ENCODE assay signal across 12 mouse cellular contexts in genomic region chr15:27806219-27806618, GRCm38 (mm10).
DNase-seq lines count a peak whose midpoint lies in the region; ATAC-seq and TF ChIP-seq lines count a peak whose summit lies in the region.
"Had no signal": no experiment of that assay in that cellular context is flagged by ENCODE, and none has a peak within 500 bp of the region (broad histone marks: within the 10 kb centered on the region; RNA-seq: fewer than 3 reads in every experiment).

No protein-coding gene starts in this region.

- DNase-seq in kidney, adult 8-10 months, result no peak
- peak; percentile 58 for DNase-seq in brain, embryonic 14.5 days (ENCODE audit: low read depth)
- peak; percentile 80 for DNase-seq in lung, embryonic 14.5 days
- no peak for DNase-seq in c-Kit-positive CD71-positive TER-119-positive erythroid progenitor cells, embryonic 14.5 days (ENCODE audit: low spot score)
- no peak for DNase-seq in cerebellum, postnatal 14 days
- no peak for DNase-seq in adrenal gland, adult 2 months
- DNase-seq: adrenal gland, postnatal 25 days; cerebellum, adult 9-11 months; heart, postnatal 14 days had no signal

- H3K4me3 ChIP-seq in kidney, embryonic 15.5 days (replicated peaks), result no peak overlapping the region
- H3K4me3 ChIP-seq in embryonic facial prominence, embryonic 12.5 days, result no peak overlapping the region
- H3K4me3 ChIP-seq in lung, embryonic 14.5 days (ENCODE audit: low read depth, low read length), result no peak overlapping the region

- no peak overlapping the region for H3K9ac ChIP-seq in kidney, embryonic 15.5 days
- no peak overlapping the region for H3K9ac ChIP-seq in embryonic facial prominence, embryonic 12.5 days
- H3K9ac ChIP-seq in lung, embryonic 14.5 days, result no peak overlapping the region

- TF ChIP-seq POLR2A in brain, embryonic 14.5 days (IDR thresholded peaks at IDR 0.05; ENCODE audit: borderline replicate concordance, extremely low read depth, insufficient read depth, insufficient read length, poor library complexity, severe bottlenecking), result no peak

- no peaks in the 10 kb centered on the region for H3K9me3 ChIP-seq in kidney, embryonic 15.5 days (replicated peaks)
- no peaks in the 10 kb centered on the region for H3K9me3 ChIP-seq in embryonic facial prominence, embryonic 12.5 days
- no peaks in the 10 kb centered on the region for H3K9me3 ChIP-seq in lung, embryonic 14.5 days (ENCODE audit: low read depth, low read length)

- H3K4me2 ChIP-seq in kidney, embryonic 15.5 days, result 0 out of 2 replicates have a peak overlapping the region, but pooled peaks have one; percentile 9
- no peak overlapping the region for H3K4me2 ChIP-seq in embryonic facial prominence, embryonic 12.5 days (replicated peaks)
- no peak overlapping the region for H3K4me2 ChIP-seq in lung, embryonic 14.5 days

- ATAC-seq in kidney, embryonic 15.5 days (replicated peaks; ENCODE audit: low FRiP score), result peak; percentile 47
- no peak for ATAC-seq in embryonic facial prominence, embryonic 12.5 days (ENCODE audit: insufficient number of reproducible peaks, insufficient read depth, low FRiP score, low TSS enrichment)
- peak; percentile 52 for ATAC-seq in lung, embryonic 14.5 days (ENCODE audit: insufficient read depth)

- WGBS in kidney, embryonic 15.5 days, result 41% methylated on average over 10 of the region's 10 CpGs
- WGBS in embryonic facial prominence, embryonic 12.5 days, result 58% methylated on average over 10 of the region's 10 CpGs
- WGBS in lung, embryonic 14.5 days, result 50% methylated on average over 10 of the region's 10 CpGs

- H3K4me1 ChIP-seq in kidney, embryonic 15.5 days, result peaks cover 51% of the 10 kb centered on the region
- H3K4me1 ChIP-seq in embryonic facial prominence, embryonic 12.5 days, result peaks cover 88% of the 10 kb centered on the region
- peaks cover 18% of the 10 kb centered on the region for H3K4me1 ChIP-seq in lung, embryonic 14.5 days (ENCODE audit: insufficient read depth)

- peak overlapping the region; percentile 79 for H3K27ac ChIP-seq in kidney, embryonic 15.5 days
- peak overlapping the region; percentile 46 for H3K27ac ChIP-seq in embryonic facial prominence, embryonic 12.5 days
- H3K27ac ChIP-seq in lung, embryonic 14.5 days (ENCODE audit: low read depth), result peak overlapping the region; percentile 62

- peaks cover 50% of the 10 kb centered on the region for H3K36me3 ChIP-seq in kidney, embryonic 15.5 days
- H3K36me3 ChIP-seq in embryonic facial prominence, embryonic 12.5 days, result peaks cover 31% of the 10 kb centered on the region
- peaks cover 39% of the 10 kb centered on the region for H3K36me3 ChIP-seq in lung, embryonic 14.5 days (ENCODE audit: insufficient read depth)
- H3K36me3 ChIP-seq: G1E had no signal

- no peaks in the 10 kb centered on the region for H3K27me3 ChIP-seq in kidney, embryonic 15.5 days
- no peaks in the 10 kb centered on the region for H3K27me3 ChIP-seq in embryonic facial prominence, embryonic 12.5 days
- H3K27me3 ChIP-seq in lung, embryonic 14.5 days (ENCODE audit: insufficient read depth, low read length), result no peaks in the 10 kb centered on the region

- no peak for TF ChIP-seq CTCF in brain, embryonic 14.5 days (IDR thresholded peaks at IDR 0.05; ENCODE audit: borderline replicate concordance, extremely low read depth, insufficient read depth, insufficient read length)
- no peak for TF ChIP-seq CTCF in lung, embryonic 14.5 days (IDR thresholded peaks at IDR 0.05; ENCODE audit: low read depth)

Comparison
In these comparisons a context has a peak if more than half of its experiments do, and no peak if none do; other contexts are left out.
1. DNase-seq: peak in brain, embryonic 14.5 days (single experiment) and lung, embryonic 14.5 days (single experiment); none in kidney, adult 8-10 months (0 of 2), c-Kit-positive CD71-positive TER-119-positive erythroid progenitor cells, embryonic 14.5 days (single experiment), cerebellum, postnatal 14 days (0 of 2) and adrenal gland, adult 2 months (single experiment).
2. Peak in every context shown above with its lines, with median percentiles within 50 percentile points of each other: H3K27ac ChIP-seq.